ENCODE assay signal across 22 mouse cellular contexts in genomic region chr5:76065789-76066188, GRCm38 (mm10).
A peak's percentile ranks its signal among the peaks of the same experiment; 100 is the strongest.
DNase-seq lines count a peak whose midpoint lies in the region; ATAC-seq and TF ChIP-seq lines count a peak whose summit lies in the region.
"Had no signal": no experiment of that assay in that cellular context is flagged by ENCODE, and none has a peak within 500 bp of the region (broad histone marks: within the 10 kb centered on the region; RNA-seq: fewer than 3 reads in every experiment).

No protein-coding gene starts in this region.

- no peak overlapping the region for H3K9ac ChIP-seq in heart, embryonic 12.5 days
- H3K9ac ChIP-seq in heart, adult 2 months (ENCODE audit: low read depth, low read length), result no peak overlapping the region
- no peak overlapping the region for H3K9ac ChIP-seq in liver, postnatal 0 days (replicated peaks)
- H3K9ac ChIP-seq: embryonic facial prominence, embryonic 13.5 days; embryonic facial prominence, embryonic 15.5 days; forebrain, embryonic 12.5 days had no signal

- DNase-seq in heart, adult 11 months, result peak; percentile 82
- no peak for DNase-seq in heart, postnatal 14 days
- DNase-seq in heart, adult 2 months, result no peak
- DNase-seq in liver, postnatal 0 days, result no peak
- DNase-seq: adrenal gland, adult 2 months; adrenal gland, postnatal 10 days; adrenal gland, postnatal 25 days; cerebellum, adult 11 months; cerebellum, adult 18-20 months; cerebellum, adult 8-10 months; cerebellum, adult 9-11 months; cerebellum, postnatal 14 days; cerebellum, postnatal 36 days; embryo, embryonic 11 days had no signal

- no peak for TF ChIP-seq CTCF in heart, adult 2 months (IDR thresholded peaks at IDR 0.05)
- TF ChIP-seq CTCF in liver, postnatal 0 days (IDR thresholded peaks at IDR 0.05; ENCODE audit: low read depth), result no peak

- no peak for TF ChIP-seq EP300 in heart, adult 2 months (IDR thresholded peaks at IDR 0.05; ENCODE audit: insufficient read depth, low read depth, low read length)
- no peak for TF ChIP-seq EP300 in liver, postnatal 0 days (IDR thresholded peaks at IDR 0.05; ENCODE audit: low read depth)

- H3K4me2 ChIP-seq in heart, embryonic 12.5 days, result no peak overlapping the region
- H3K4me2 ChIP-seq in liver, postnatal 0 days (ENCODE audit: low read depth, low read length), result no peak overlapping the region
- H3K4me2 ChIP-seq: embryonic facial prominence, embryonic 13.5 days; embryonic facial prominence, embryonic 15.5 days; forebrain, embryonic 12.5 days had no signal

- H3K9me3 ChIP-seq in heart, embryonic 12.5 days (replicated peaks), result no peaks in the 10 kb centered on the region
- no peaks in the 10 kb centered on the region for H3K9me3 ChIP-seq in liver, postnatal 0 days (ENCODE audit: low read length)
- H3K9me3 ChIP-seq: embryonic facial prominence, embryonic 13.5 days; embryonic facial prominence, embryonic 15.5 days; forebrain, embryonic 10.5 days; forebrain, embryonic 12.5 days had no signal

- intact Hi-C loops in heart, postnatal 14 days (cut with DNase I), result no loop called here
- intact Hi-C loops in heart, adult 2 months (cut with DNase I), result no loop called here

- WGBS in heart, embryonic 12.5 days, result 6% methylated on average over 4 of the region's 4 CpGs
- WGBS in heart, adult 2 months, result 58% methylated on average over 4 of the region's 4 CpGs
- 32% methylated on average over 4 of the region's 4 CpGs for WGBS in liver, postnatal 0 days (ENCODE audit: insufficient replicate concordance)

- peaks cover 41% of the 10 kb centered on the region for H3K4me1 ChIP-seq in heart, embryonic 12.5 days (replicated peaks)
- H3K4me1 ChIP-seq in heart, adult 2 months (ENCODE audit: control insufficient read depth, insufficient read depth, low read length), result peaks cover 1% of the 10 kb centered on the region
- 0 out of 2 replicates have a peak, but pooled peaks cover 2% of the 10 kb centered on the region for H3K4me1 ChIP-seq in liver, postnatal 0 days (ENCODE audit: insufficient read depth)
- H3K4me1 ChIP-seq: embryonic facial prominence, embryonic 13.5 days; embryonic facial prominence, embryonic 15.5 days; forebrain, embryonic 12.5 days had no signal

- H3K27me3 ChIP-seq in heart, embryonic 12.5 days (replicated peaks), result no peaks in the 10 kb centered on the region
- no peaks in the 10 kb centered on the region for H3K27me3 ChIP-seq in heart, adult 2 months (ENCODE audit: control insufficient read depth, insufficient read depth, low read length)
- 0 out of 2 replicates have a peak, but pooled peaks cover 2% of the 10 kb centered on the region for H3K27me3 ChIP-seq in liver, postnatal 0 days (ENCODE audit: insufficient read depth, low read length)
- H3K27me3 ChIP-seq: embryonic facial prominence, embryonic 13.5 days; embryonic facial prominence, embryonic 15.5 days; forebrain, embryonic 12.5 days had no signal

- H3K27ac ChIP-seq in heart, embryonic 12.5 days (ENCODE audit: poor library complexity, severe bottlenecking), result no peak overlapping the region
- H3K27ac ChIP-seq in heart, adult 2 months, result no peak overlapping the region; the same call in 1 of the 2 replicates
- no peak overlapping the region for H3K27ac ChIP-seq in liver, postnatal 0 days (ENCODE audit: low read depth)
- H3K27ac ChIP-seq: embryonic facial prominence, embryonic 13.5 days; embryonic facial prominence, embryonic 15.5 days; forebrain, embryonic 10.5 days; forebrain, embryonic 12.5 days had no signal

- H3K36me3 ChIP-seq in heart, embryonic 12.5 days, result no peaks in the 10 kb centered on the region
- H3K36me3 ChIP-seq in heart, adult 2 months (ENCODE audit: control insufficient read depth, insufficient read depth, low read length), result no peaks in the 10 kb centered on the region
- no peaks in the 10 kb centered on the region for H3K36me3 ChIP-seq in liver, postnatal 0 days (replicated peaks; ENCODE audit: insufficient read depth, low read length)
- H3K36me3 ChIP-seq: embryonic facial prominence, embryonic 13.5 days; embryonic facial prominence, embryonic 15.5 days; forebrain, embryonic 10.5 days; forebrain, embryonic 12.5 days had no signal

- peak; percentile 37; the same call in 1 of the 2 replicates for ATAC-seq in heart, embryonic 12.5 days (ENCODE audit: insufficient number of reproducible peaks, low FRiP score)
- ATAC-seq in liver, postnatal 0 days, result no peak
- ATAC-seq: forebrain, embryonic 14.5 days; forebrain, embryonic 16.5 days had no signal

- no peaks in the 10 kb centered on the region for H3K79me2 ChIP-seq in heart, adult 2 months (replicated peaks; ENCODE audit: control insufficient read depth, insufficient read depth, low read length)

- TF ChIP-seq POLR2A in heart, adult 2 months (IDR thresholded peaks at IDR 0.05; ENCODE audit: insufficient read depth, low read depth, low read length), result no peak

- H3K4me3 ChIP-seq in heart, embryonic 12.5 days, result no peak overlapping the region
- no peak overlapping the region for H3K4me3 ChIP-seq in heart, adult 2 months
- H3K4me3 ChIP-seq in liver, postnatal 0 days (ENCODE audit: low read depth, low read length), result no peak overlapping the region
- H3K4me3 ChIP-seq: embryonic facial prominence, embryonic 13.5 days; embryonic facial prominence, embryonic 15.5 days; erythroblast, embryonic 14.5 days; forebrain, embryonic 10.5 days; forebrain, embryonic 12.5 days had no signal
